Mouse (Mus musculus): ENCODE measurements around the gene Nol12. TPM values are rescaled to one million over a fixed set of nuclear protein-coding genes. Genes with fewer than 3 reads are reported as not detected.

Gene Nol12
- total RNA-seq, 1 experiment from 2014 or later = 27.8 TPM

GRCm38 (mm10) chr15:78915660-78916017 is 19.1 kb upstream of the Nol12 start:
- ATAC-seq (replicated peaks; ENCODE audit: low read depth, poor library complexity, severe bottlenecking) = peak; percentile 67

- ATAC-seq (replicated peaks; ENCODE audit: low read depth, poor library complexity, severe bottlenecking) = no peak
Measured at GRCm38 (mm10) chr15:78916052-78916826, 18.5 kb upstream of the Nol12 start.

GRCm38 (mm10) chr15:78918126-78918525 is 16.6 kb upstream of the Nol12 start:
- no peak for ATAC-seq (replicated peaks; ENCODE audit: low read depth, poor library complexity, severe bottlenecking)

GRCm38 (mm10) chr15:78919914-78920313 is 14.8 kb upstream of the Nol12 start:
- ATAC-seq (replicated peaks; ENCODE audit: low read depth, poor library complexity, severe bottlenecking) = no peak

GRCm38 (mm10) chr15:78922700-78923099 is 12.0 kb upstream of the Nol12 start:
- ATAC-seq (replicated peaks; ENCODE audit: low read depth, poor library complexity, severe bottlenecking) = peak; percentile 19

GRCm38 (mm10) chr15:78923585-78923984 is 11.1 kb upstream of the Nol12 start:
- ATAC-seq (replicated peaks; ENCODE audit: low read depth, poor library complexity, severe bottlenecking) = peak; percentile 70

GRCm38 (mm10) chr15:78925129-78925528 is 9.6 kb upstream of the Nol12 start:
- ATAC-seq (replicated peaks; ENCODE audit: low read depth, poor library complexity, severe bottlenecking) = no peak

- peak; percentile 26; the same call in 1 of the 2 replicates for ATAC-seq (replicated peaks; ENCODE audit: low read depth, poor library complexity, severe bottlenecking)
Measured at GRCm38 (mm10) chr15:78926021-78926919, 8.5 kb upstream of the Nol12 start, which contains the start of gene Lgals1. TSS of gene Lgals1 (plus strand) at chr15:78926725.

- ATAC-seq (replicated peaks; ENCODE audit: low read depth, poor library complexity, severe bottlenecking) = no peak
Measured at GRCm38 (mm10) chr15:78927021-78927787, 7.5 kb upstream of the Nol12 start.

- ATAC-seq (replicated peaks; ENCODE audit: low read depth, poor library complexity, severe bottlenecking) = peak; percentile 61
Measured at GRCm38 (mm10) chr15:78927788-78928457, 6.8 kb upstream of the Nol12 start.

GRCm38 (mm10) chr15:78928539-78928938 is 6.2 kb upstream of the Nol12 start:
- ATAC-seq (replicated peaks; ENCODE audit: low read depth, poor library complexity, severe bottlenecking) = no peak

- no peak for ATAC-seq (replicated peaks; ENCODE audit: low read depth, poor library complexity, severe bottlenecking)
Measured at GRCm38 (mm10) chr15:78930192-78930706, 4.5 kb upstream of the Nol12 start.

GRCm38 (mm10) chr15:78930801-78931426 is 3.8 kb upstream of the Nol12 start:
- no peak for ATAC-seq (replicated peaks; ENCODE audit: low read depth, poor library complexity, severe bottlenecking)

GRCm38 (mm10) chr15:78931577-78931976 is 3.2 kb upstream of the Nol12 start:
- peak; percentile 59 for ATAC-seq (replicated peaks; ENCODE audit: low read depth, poor library complexity, severe bottlenecking)

- ATAC-seq (replicated peaks; ENCODE audit: low read depth, poor library complexity, severe bottlenecking) = no peak
Measured at GRCm38 (mm10) chr15:78936403-78936802, 1.7 kb downstream of the Nol12 start.

- no peak for ATAC-seq (replicated peaks; ENCODE audit: low read depth, poor library complexity, severe bottlenecking)
Measured at GRCm38 (mm10) chr15:78937311-78937710, 2.6 kb downstream of the Nol12 start.

GRCm38 (mm10) chr15:78937963-78938362 is 3.2 kb downstream of the Nol12 start:
- no peak for ATAC-seq (replicated peaks; ENCODE audit: low read depth, poor library complexity, severe bottlenecking)

GRCm38 (mm10) chr15:78940325-78940724 is 5.6 kb downstream of the Nol12 start:
- no peak for ATAC-seq (replicated peaks; ENCODE audit: low read depth, poor library complexity, severe bottlenecking)

- peak; percentile 64 for ATAC-seq (replicated peaks; ENCODE audit: low read depth, poor library complexity, severe bottlenecking)
Measured at GRCm38 (mm10) chr15:78942663-78943062, 7.9 kb downstream of the Nol12 start.
